Mouse (Mus musculus) spleen, postnatal 14 days (tissue): ENCODE data around the gene Heatr6.

Experiments
- DNase-seq, 2 experiments: peaks; one replicate each; pipeline ENCODE4 v3.0.0; 2021 to 2022; ENCODE audit warnings: low spot score in 2 of 2

Gene Heatr6

GRCm38 (mm10) chr11:83747376-83748265, 5.9 kb upstream of the Heatr6 start:
- no peak for DNase-seq

- no peak for DNase-seq
Observed at GRCm38 (mm10) chr11:83754227-83754626, 731 bp downstream of the Heatr6 start.

- DNase-seq: no peak
Observed at GRCm38 (mm10) chr11:83767306-83767705, 13.8 kb downstream of the Heatr6 start.

GRCm38 (mm10) chr11:83768976-83769375, 15.5 kb downstream of the Heatr6 start:
- DNase-seq: no peak

GRCm38 (mm10) chr11:83771014-83771413, 17.5 kb downstream of the Heatr6 start:
- no peak for DNase-seq

- no peak for DNase-seq
Observed at GRCm38 (mm10) chr11:83772341-83772740, 18.8 kb downstream of the Heatr6 start.

- no peak for DNase-seq
Observed at GRCm38 (mm10) chr11:83773691-83774090, 20.2 kb downstream of the Heatr6 start.

GRCm38 (mm10) chr11:83774324-83774723, 20.8 kb downstream of the Heatr6 start:
- DNase-seq: no peak

GRCm38 (mm10) chr11:83776798-83777197, 23.3 kb downstream of the Heatr6 start:
- DNase-seq: no peak

GRCm38 (mm10) chr11:83783931-83784600, 30.6 kb downstream of the Heatr6 start:
- no peak for DNase-seq

- peak in 1 of 2 experiments; percentile 27 for DNase-seq
Observed at GRCm38 (mm10) chr11:83784661-83785060, 31.2 kb downstream of the Heatr6 start.

GRCm38 (mm10) chr11:83785366-83785765, 31.9 kb downstream of the Heatr6 start:
- DNase-seq: peak in 1 of 2 experiments; percentile 36

- no peak for DNase-seq
Observed at GRCm38 (mm10) chr11:83786835-83787234, 33.3 kb downstream of the Heatr6 start.

- no peak for DNase-seq
Observed at GRCm38 (mm10) chr11:83787401-83788021, 34.0 kb downstream of the Heatr6 start.

- DNase-seq: no peak
Observed at GRCm38 (mm10) chr11:83788331-83788730, 34.8 kb downstream of the Heatr6 start.

GRCm38 (mm10) chr11:83789259-83789658, 35.8 kb downstream of the Heatr6 start:
- DNase-seq: peak in 1 of 2 experiments; percentile 16

- DNase-seq: no peak
Observed at GRCm38 (mm10) chr11:83791133-83791532, 37.6 kb downstream of the Heatr6 start.

GRCm38 (mm10) chr11:83792316-83792914, 38.9 kb downstream of the Heatr6 start:
- no peak for DNase-seq

GRCm38 (mm10) chr11:83793264-83793663, 39.8 kb downstream of the Heatr6 start:
- DNase-seq: no peak

GRCm38 (mm10) chr11:83796112-83796511, 42.6 kb downstream of the Heatr6 start:
- no peak for DNase-seq

- no peak for DNase-seq
Observed at GRCm38 (mm10) chr11:83796980-83797608, 43.6 kb downstream of the Heatr6 start.
